Mouse (Mus musculus) MEL (cell line): ENCODE results near the gene Rbpj. TPM values are rescaled to one million over a fixed set of nuclear protein-coding genes. Genes with fewer than 3 reads are reported as not detected.
A peak's percentile ranks its signal among the peaks of the same experiment; 100 is the strongest.

Experiments
- DNase-seq: peaks from one replicate; pipeline ENCODE4 v3.0.0; 2011; ENCODE audit warnings: low read depth, low spot score
- H3K27ac ChIP-seq: 2 replicates; pipeline ENCODE4 v1.5.1; 2012; ENCODE audit warnings: low read depth, mild to moderate bottlenecking, control low read depth, low read length, moderate library complexity; ENCODE audit not compliant: control insufficient read depth
- H3K27me3 ChIP-seq, 2 experiments: fragments of 150-350 bp in 1 of 2; sonication (generic) in 1 of 2; 2 replicates each; pipeline ENCODE4 v1.6.1; 2012; ENCODE audit warnings: low read length in 2 of 2, mild to moderate bottlenecking in 2 of 2, improper control_type of control experiment in 1 of 2, moderate library complexity in 1 of 2; ENCODE audit not compliant: insufficient read depth in 2 of 2, control insufficient read depth in 1 of 2
- H3K36me3 ChIP-seq, 2 experiments: 2 replicates each; pipeline ENCODE4 v1.6.1; 2012 to 2014; ENCODE audit warnings: low read length in 2 of 2, improper control_type of control experiment in 1 of 2, inconsistent platforms in 1 of 2, mild to moderate bottlenecking in 1 of 2; ENCODE audit not compliant: insufficient read depth in 2 of 2, control insufficient read depth in 1 of 2
- H3K4me1 ChIP-seq, 2 experiments: fragments of 150-350 bp in 1 of 2; sonication (generic) in 1 of 2; 2 replicates each; pipeline ENCODE4 v1.6.1; 2012; ENCODE audit warnings: low read length in 2 of 2, improper control_type of control experiment in 1 of 2, mild to moderate bottlenecking in 1 of 2; ENCODE audit not compliant: insufficient read depth in 2 of 2, control insufficient read depth in 1 of 2
- H3K4me3 ChIP-seq, 2 experiments: fragments of 150-350 bp in 1 of 2; sonication (generic) in 1 of 2; 2 replicates each; pipeline ENCODE4 v1.5.1; 2012; ENCODE audit warnings: low read depth in 2 of 2, low read length in 2 of 2, mild to moderate bottlenecking in 2 of 2, moderate library complexity in 2 of 2, control low read depth in 1 of 2, improper control_type of control experiment in 1 of 2; ENCODE audit not compliant: control insufficient read depth in 1 of 2, insufficient read depth in 1 of 2
- H3K79me2 ChIP-seq: 2 replicates; pipeline ENCODE4 v1.6.1; 2012; ENCODE audit warnings: mild to moderate bottlenecking, low read length, moderate library complexity; ENCODE audit not compliant: control insufficient read depth, poor library complexity, insufficient read depth
- H3K9ac ChIP-seq: 2 replicates; pipeline ENCODE4 v1.6.1; 2012; ENCODE audit warnings: low read depth, mild to moderate bottlenecking, control low read depth, low read length, moderate library complexity; ENCODE audit not compliant: control insufficient read depth, poor library complexity, severe bottlenecking
- H3K9me3 ChIP-seq: fragments of 150-350 bp; sonication (generic); replicated peaks from 2 replicates; pipeline ENCODE4 v1.6.1; 2012; ENCODE audit warnings: mild to moderate bottlenecking, low read length, improper control_type of control experiment, moderate library complexity; ENCODE audit not compliant: insufficient read depth
- CHD1 ChIP-seq: IDR thresholded peaks from 2 replicates; pipeline ENCODE4 v1.6.1; 2012; ENCODE audit warnings: low read depth, mild to moderate bottlenecking, inconsistent platforms, low read length, improper control_type of control experiment
- CTCF ChIP-seq, 3 experiments: IDR thresholded peaks in 2 of 3; conservative IDR thresholded peaks in 1 of 3; 2 replicates each; pipeline ENCODE4 v1.5.1; 2011 to 2012; ENCODE audit warnings: low read length in 3 of 3, low read depth in 2 of 3, mild to moderate bottlenecking in 2 of 3, improper control_type of control experiment in 1 of 3, inconsistent platforms in 1 of 3, mixed read lengths in 1 of 3, moderate library complexity in 1 of 3; ENCODE audit not compliant: control insufficient read depth in 1 of 3, insufficient read depth in 1 of 3, poor library complexity in 1 of 3, severe bottlenecking in 1 of 3
- E2F4 ChIP-seq: IDR thresholded peaks from 2 replicates; pipeline ENCODE4 v1.6.1; 2011; ENCODE audit warnings: low read depth, low read length, improper control_type of control experiment, borderline replicate concordance
- EP300 ChIP-seq, 2 experiments: IDR thresholded peaks; 2 replicates each; pipeline ENCODE4 v1.6.1; 2011; ENCODE audit warnings: improper control_type of control experiment in 2 of 2, low read length in 2 of 2, low read depth in 1 of 2, mild to moderate bottlenecking in 1 of 2
- GABPA ChIP-seq: IDR thresholded peaks from 2 replicates; pipeline ENCODE4 v1.6.1; 2012; ENCODE audit warnings: low read depth, mild to moderate bottlenecking, inconsistent platforms, low read length, improper control_type of control experiment, moderate library complexity
- GATA1 ChIP-seq: IDR thresholded peaks from 2 replicates; pipeline ENCODE4 v1.6.1; 2011; ENCODE audit warnings: low read depth, low read length, improper control_type of control experiment
- HCFC1 ChIP-seq: IDR thresholded peaks from 2 replicates; pipeline ENCODE4 v1.6.1; 2012; ENCODE audit warnings: low read depth, mild to moderate bottlenecking, inconsistent platforms, low read length, improper control_type of control experiment, moderate library complexity
- JUND ChIP-seq: IDR thresholded peaks from 2 replicates; pipeline ENCODE4 v1.6.1; 2011; ENCODE audit warnings: low read depth, mild to moderate bottlenecking, improper control_type of control experiment, low read length
- MAX ChIP-seq: IDR thresholded peaks from 2 replicates; pipeline ENCODE4 v1.6.1; 2011; ENCODE audit warnings: low read length, improper control_type of control experiment
- NELFE ChIP-seq: IDR thresholded peaks from 2 replicates; pipeline ENCODE4 v1.6.1; 2011; ENCODE audit warnings: low read depth, low read length, improper control_type of control experiment
- NRF1 ChIP-seq: IDR thresholded peaks from 2 replicates; pipeline ENCODE4 v1.6.1; 2014; ENCODE audit warnings: low read depth, mild to moderate bottlenecking, inconsistent platforms, low read length, improper control_type of control experiment, moderate library complexity; ENCODE audit not compliant: poor library complexity, insufficient read depth, severe bottlenecking
- POLR2A ChIP-seq, 2 experiments: IDR thresholded peaks; 2 replicates each; pipeline ENCODE4 v1.6.1; 2011 to 2012; ENCODE audit warnings: low read length in 2 of 2, mild to moderate bottlenecking in 2 of 2, control low read depth in 1 of 2, improper control_type of control experiment in 1 of 2, low read depth in 1 of 2, moderate library complexity in 1 of 2; ENCODE audit not compliant: control insufficient read depth in 1 of 2, insufficient read depth in 1 of 2, poor library complexity in 1 of 2
- RAD21 ChIP-seq: IDR thresholded peaks from 2 replicates; pipeline ENCODE4 v1.6.1; 2011; ENCODE audit warnings: mild to moderate bottlenecking, low read depth, low read length, improper control_type of control experiment
- SIN3A ChIP-seq: IDR thresholded peaks from 2 replicates; pipeline ENCODE4 v1.6.1; 2012; ENCODE audit warnings: low read length, improper control_type of control experiment, inconsistent platforms
- SMC3 ChIP-seq: IDR thresholded peaks from 2 replicates; pipeline ENCODE4 v1.6.1; 2011; ENCODE audit warnings: low read depth, low read length, improper control_type of control experiment
- TBP ChIP-seq: IDR thresholded peaks from 2 replicates; pipeline ENCODE4 v1.8.0; 2011; ENCODE audit warnings: low read depth, low read length, improper control_type of control experiment
- TCF12 ChIP-seq: IDR thresholded peaks from 2 replicates; pipeline ENCODE4 v1.6.1; 2014; ENCODE audit warnings: low read depth, mild to moderate bottlenecking, inconsistent platforms, low read length, improper control_type of control experiment, moderate library complexity
- USF1 ChIP-seq: IDR thresholded peaks from 2 replicates; pipeline ENCODE4 v1.6.1; 2014; ENCODE audit warnings: low read depth, mild to moderate bottlenecking, inconsistent platforms, low read length, improper control_type of control experiment, moderate library complexity
- ZC3H11A ChIP-seq: IDR thresholded peaks from 2 replicates; pipeline ENCODE4 v1.6.1; 2012; ENCODE audit warnings: low read depth, mild to moderate bottlenecking, inconsistent platforms, low read length, improper control_type of control experiment
- ZKSCAN1 ChIP-seq: IDR thresholded peaks from 2 replicates; pipeline ENCODE4 v1.6.1; 2012; ENCODE audit warnings: low read depth, mild to moderate bottlenecking, inconsistent platforms, low read length, improper control_type of control experiment, moderate library complexity
- ZMIZ1 ChIP-seq: IDR thresholded peaks from 2 replicates; pipeline ENCODE4 v1.6.1; 2012; ENCODE audit warnings: low read depth, mild to moderate bottlenecking, inconsistent platforms, low read length, improper control_type of control experiment, moderate library complexity
- polyA plus RNA-seq, 2 experiments: library from polyadenylated mRNA; stranded (reverse) in 1 of 2; unstranded in 1 of 2; fragments of >175 nt in 1 of 2; fragments of >200 nt in 1 of 2; gene quantifications; 2 replicates each; pipeline versions ENCODE4 v1.2.1 to v1.2.4; 2012; ENCODE audit warnings: low replicate concordance in 2 of 2, low read depth in 1 of 2; ENCODE audit not compliant: insufficient read length in 2 of 2, insufficient read depth in 1 of 2, missing spikeins in 1 of 2
- total RNA-seq: library from RNA; depleted of rRNA; stranded (reverse); fragments of 300-350 nt; gene quantifications from 2 replicates; pipeline ENCODE4 v1.2.3, GENCODE M21; 2012

Gene Rbpj
- total and polyA plus RNA-seq, 3 experiments = 6.0 to 34.5 (median 19.1) TPM

GRCm38 (mm10) chr5:53670321-53670938, 204.5 kb downstream of the Rbpj start:
- no peak overlapping the region for H3K27ac ChIP-seq
- DNase-seq = no peak
- no peaks in the 10 kb centered on the region for H3K79me2 ChIP-seq
- no peaks in the 10 kb centered on the region for H3K36me3 ChIP-seq
- H3K4me1 ChIP-seq = no peaks in the 10 kb centered on the region
- H3K9ac ChIP-seq = no peak overlapping the region
- no peak overlapping the region for H3K4me3 ChIP-seq
- no peaks in the 10 kb centered on the region for H3K27me3 ChIP-seq
- no peak for TF ChIP-seq EP300 (IDR thresholded peaks at IDR 0.05; ENCODE audit: low read depth in 1 of 2, low read length in 2 of 2)
- TF ChIP-seq RAD21 = no peak
- TF ChIP-seq TCF12 = no peak
- no peak for TF ChIP-seq TBP
- TF ChIP-seq SIN3A = no peak
- no peak for TF ChIP-seq ZMIZ1
- TF ChIP-seq POLR2A (IDR thresholded peaks at IDR 0.05; ENCODE audit: control insufficient read depth in 1 of 2, insufficient read depth in 1 of 2, low read depth in 1 of 2, low read length in 2 of 2, poor library complexity in 1 of 2) = no peak
- TF ChIP-seq ZKSCAN1 = no peak
- TF ChIP-seq CTCF (IDR thresholded peaks at IDR 0.05 in 2 of 3, conservative IDR thresholded peaks at IDR 0.05 in 1 of 3; ENCODE audit: control insufficient read depth in 1 of 3, insufficient read depth in 1 of 3, low read depth in 2 of 3, low read length in 3 of 3, poor library complexity in 1 of 3, severe bottlenecking in 1 of 3) = no peak
- TF ChIP-seq E2F4 = no peak
- no peak for TF ChIP-seq USF1
- TF ChIP-seq, all 39 proteins: peak for 0
- H3K9me3 ChIP-seq = no peaks in the 10 kb centered on the region

DNA sequence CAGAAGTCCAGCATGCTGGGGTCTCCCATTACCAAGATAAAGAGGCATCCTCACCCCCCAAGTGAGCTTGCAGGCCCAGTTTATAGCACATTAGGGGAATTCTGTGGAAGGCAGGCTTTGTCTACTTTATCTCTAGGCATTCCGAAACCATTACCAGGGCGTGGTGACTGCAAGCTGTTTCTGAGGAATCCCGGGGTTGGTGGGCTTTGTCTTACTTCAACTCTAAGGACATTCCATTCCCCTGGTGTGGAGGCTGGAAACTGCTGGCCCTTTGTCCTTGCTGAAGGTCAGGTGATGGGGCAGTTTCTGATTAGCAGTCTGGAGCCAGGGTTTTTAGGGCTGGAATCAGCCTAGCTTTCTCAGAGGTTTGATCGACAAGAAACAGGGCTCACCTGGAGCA, 205.6 kb downstream of the Rbpj start:
- no peak overlapping the region for H3K4me3 ChIP-seq
- no peaks in the 10 kb centered on the region for H3K9me3 ChIP-seq
- no peak overlapping the region for H3K9ac ChIP-seq
- H3K79me2 ChIP-seq = no peaks in the 10 kb centered on the region
- no peaks in the 10 kb centered on the region for H3K27me3 ChIP-seq
- no peaks in the 10 kb centered on the region for H3K4me1 ChIP-seq
- no peak for DNase-seq
- no peaks in the 10 kb centered on the region for H3K36me3 ChIP-seq
- TF ChIP-seq EP300 (IDR thresholded peaks at IDR 0.05; ENCODE audit: low read depth in 1 of 2, low read length in 2 of 2) (no peak), GATA1 (no peak), MAX (no peak), ZMIZ1 (no peak), TBP (no peak)
- no peak overlapping the region for H3K27ac ChIP-seq

DNA sequence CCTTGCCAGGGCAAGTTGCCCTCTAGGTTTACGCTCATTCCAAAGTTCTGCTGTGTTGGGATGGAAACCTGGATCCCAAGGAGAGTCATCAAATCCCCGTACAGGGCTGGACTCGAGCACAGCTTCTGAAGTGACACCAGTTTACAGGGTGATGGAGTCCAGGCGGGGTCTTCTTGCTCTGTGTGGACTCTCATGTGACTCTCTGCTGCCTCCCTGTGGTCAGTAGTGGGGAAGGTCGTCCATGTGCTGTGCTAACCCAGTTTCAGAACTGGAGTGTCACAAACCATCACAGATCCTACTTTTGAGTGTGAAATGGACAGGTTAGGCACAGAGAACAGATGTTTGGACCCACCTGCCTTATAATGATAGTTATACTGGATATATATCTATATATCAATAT, 206.4 kb downstream of the Rbpj start:
- Histone ChIP-seq H3K79me2 (no peaks in the 10 kb centered on the region), H3K27me3 (no peaks in the 10 kb centered on the region), H3K36me3 (no peaks in the 10 kb centered on the region)
- DNase-seq = peak; percentile 28
- TF ChIP-seq CTCF (IDR thresholded peaks at IDR 0.05 in 2 of 3, conservative IDR thresholded peaks at IDR 0.05 in 1 of 3; ENCODE audit: control insufficient read depth in 1 of 3, insufficient read depth in 1 of 3, low read depth in 2 of 3, low read length in 3 of 3, poor library complexity in 1 of 3, severe bottlenecking in 1 of 3) (peak; percentile 30 to 51 (median 50); a peak in 5 of 6 replicates), GABPA (no peak), JUND (no peak), NRF1 (no peak), NELFE (no peak), ZMIZ1 (no peak), HCFC1 (no peak), ZC3H11A (peak; percentile 39; the same call in 1 of the 2 replicates), CHD1 (no peak), RAD21 (peak; percentile 48), SMC3 (peak; percentile 55)
- TF ChIP-seq, all 39 proteins: peak for 4
- no peaks in the 10 kb centered on the region for H3K9me3 ChIP-seq
- H3K9ac ChIP-seq = no peak overlapping the region
- H3K4me3 ChIP-seq = no peak overlapping the region
- H3K27ac ChIP-seq = no peak overlapping the region
- H3K4me1 ChIP-seq = no peaks in the 10 kb centered on the region
